Mouse (Mus musculus): ENCODE measurements around the gene Rara. TPM values are rescaled to one million over a fixed set of nuclear protein-coding genes. Genes with fewer than 3 reads are reported as not detected.

The Rara gene
- polyA plus RNA-seq, 1 experiment from 2014 or later, result 20.1 TPM

DNA sequence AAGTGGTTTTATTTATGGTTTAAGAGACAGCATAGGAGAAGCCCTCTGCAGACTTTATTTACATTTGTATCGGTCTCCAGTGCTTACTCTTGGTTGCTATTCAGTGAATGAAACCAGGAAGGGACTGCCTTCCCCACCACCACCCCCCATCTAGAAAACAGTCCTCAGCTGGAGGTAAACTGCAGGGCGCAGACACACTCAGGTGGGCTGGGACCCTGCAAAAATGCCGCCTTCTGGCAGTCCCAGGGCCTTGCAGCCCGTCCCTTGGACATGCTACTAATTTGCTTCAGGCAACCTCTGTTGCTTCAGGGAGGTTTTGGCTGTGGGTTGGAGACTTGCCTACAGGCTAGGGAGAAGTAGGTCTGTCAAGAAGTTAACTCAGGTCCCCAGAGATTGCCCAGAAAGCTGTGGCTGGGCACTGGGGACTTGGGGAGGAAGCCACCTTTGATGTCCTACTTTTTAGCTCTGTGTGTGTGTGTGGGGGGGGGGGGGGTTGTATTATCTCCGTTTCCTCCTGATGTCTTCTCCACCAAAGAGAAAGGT, 2.9 kb upstream of the Rara start:
- Histone ChIP-seq H3K4me3 (ENCODE audit: low read depth, low read length) (no peak overlapping the region), H3K4me1 (replicated peaks; ENCODE audit: control insufficient read depth, insufficient read depth) (peaks cover 31% of the 10 kb centered on the region), H3K4me2 (replicated peaks; ENCODE audit: low read depth) (no peak overlapping the region), H3K9ac (ENCODE audit: low read length) (no peak overlapping the region), H3K27ac (replicated peaks) (peak overlapping the region; percentile 88; the same call in 1 of the 2 replicates), H3K27me3 (ENCODE audit: control insufficient read depth, insufficient read depth, low read length) (no peaks in the 10 kb centered on the region), H3K9me3 (ENCODE audit: control insufficient read depth, low read length) (no peaks in the 10 kb centered on the region), H3K36me3 (ENCODE audit: control insufficient read depth, insufficient read depth, low read length) (no peaks in the 10 kb centered on the region)
- 39% methylated on average over 5 of the region's 5 CpGs for WGBS
- TF ChIP-seq EP300 (optimal IDR thresholded peaks at IDR 0.05) (no peak), CTCF (IDR thresholded peaks at IDR 0.05; ENCODE audit: low read depth) (peak; percentile 12; the same call in 1 of the 2 replicates)
- no peak for ATAC-seq (ENCODE audit: low FRiP score, low TSS enrichment)
- no peak for DNase-seq (ENCODE audit: low spot score)

DNA sequence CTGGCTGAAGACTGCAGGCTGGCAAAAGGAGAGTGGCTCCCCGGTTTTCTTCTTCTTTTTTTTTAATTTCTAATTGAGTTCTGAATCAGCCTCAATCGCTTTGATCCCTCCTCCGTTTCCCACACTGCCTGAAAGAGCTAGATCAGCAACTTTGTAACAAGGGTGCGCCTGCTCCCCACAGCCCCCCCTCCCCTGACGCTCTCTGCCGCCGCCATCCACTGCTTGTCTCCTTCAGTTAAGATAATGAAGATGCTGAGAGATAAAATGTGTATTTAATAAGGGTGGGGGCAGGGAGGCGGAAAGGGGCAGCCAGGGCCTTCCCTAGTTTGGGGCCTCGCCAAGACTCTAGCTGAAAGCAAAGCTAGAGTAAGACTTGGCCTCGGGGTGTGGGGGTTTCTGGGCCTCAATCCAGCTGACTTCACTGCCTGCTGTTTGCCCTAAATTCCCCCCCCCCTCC, 2.3 kb upstream of the Rara start:
- Histone ChIP-seq H3K27me3 (ENCODE audit: control insufficient read depth, insufficient read depth, low read length) (no peaks in the 10 kb centered on the region), H3K9ac (ENCODE audit: low read length) (no peak overlapping the region), H3K4me2 (replicated peaks; ENCODE audit: low read depth) (peak overlapping the region; percentile 29), H3K4me1 (replicated peaks; ENCODE audit: control insufficient read depth, insufficient read depth) (peaks cover 32% of the 10 kb centered on the region), H3K9me3 (ENCODE audit: control insufficient read depth, low read length) (no peaks in the 10 kb centered on the region), H3K27ac (replicated peaks) (peak overlapping the region; percentile 88), H3K36me3 (ENCODE audit: control insufficient read depth, insufficient read depth, low read length) (no peaks in the 10 kb centered on the region), H3K4me3 (ENCODE audit: low read depth, low read length) (no peak overlapping the region)
- 4% methylated on average over 10 of the region's 10 CpGs for WGBS
- peak; percentile 55 for DNase-seq (ENCODE audit: low spot score)
- ATAC-seq (ENCODE audit: low FRiP score, low TSS enrichment), result no peak
- TF ChIP-seq EP300 (optimal IDR thresholded peaks at IDR 0.05) (no peak), CTCF (IDR thresholded peaks at IDR 0.05; ENCODE audit: low read depth) (no peak)

DNA sequence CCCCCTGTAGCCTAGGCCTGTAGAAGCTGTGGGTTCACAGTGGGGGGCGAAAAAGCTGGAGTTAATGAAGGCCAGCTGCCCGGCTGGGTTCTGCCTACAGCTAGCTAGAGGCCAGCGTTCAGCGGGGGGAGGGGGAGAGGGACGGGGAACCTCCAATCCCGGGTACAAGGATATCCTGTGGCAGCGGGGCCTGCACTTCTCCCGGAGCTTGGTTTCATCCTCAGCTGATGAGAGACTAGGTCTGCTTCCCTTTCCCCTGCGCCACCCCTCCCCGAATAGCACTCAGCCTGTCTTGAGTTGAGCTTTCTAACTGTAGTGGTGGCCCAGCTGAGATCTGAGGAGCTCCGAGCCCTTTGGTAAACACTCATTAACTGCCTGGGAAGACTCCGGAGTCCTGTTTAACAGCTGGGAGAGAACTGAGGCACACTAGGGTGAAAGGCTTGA, 1.7 kb upstream of the Rara start:
- Histone ChIP-seq H3K4me2 (replicated peaks; ENCODE audit: low read depth) (peak overlapping the region; percentile 29), H3K27me3 (ENCODE audit: control insufficient read depth, insufficient read depth, low read length) (no peaks in the 10 kb centered on the region), H3K36me3 (ENCODE audit: control insufficient read depth, insufficient read depth, low read length) (no peaks in the 10 kb centered on the region), H3K9me3 (ENCODE audit: control insufficient read depth, low read length) (no peaks in the 10 kb centered on the region), H3K27ac (replicated peaks) (peak overlapping the region; percentile 88), H3K4me1 (replicated peaks; ENCODE audit: control insufficient read depth, insufficient read depth) (peaks cover 38% of the 10 kb centered on the region), H3K9ac (ENCODE audit: low read length) (0 out of 2 replicates have a peak overlapping the region, but pooled peaks have one; percentile 23), H3K4me3 (ENCODE audit: low read depth, low read length) (no peak overlapping the region)
- TF ChIP-seq CTCF (IDR thresholded peaks at IDR 0.05; ENCODE audit: low read depth) (no peak), EP300 (optimal IDR thresholded peaks at IDR 0.05) (no peak)
- DNase-seq (ENCODE audit: low spot score) (peak; percentile 54), ATAC-seq (ENCODE audit: low FRiP score, low TSS enrichment) (peak; percentile 3; the same call in 1 of the 2 replicates)
- WGBS, result 14% methylated on average over 12 of the region's 12 CpGs

DNA sequence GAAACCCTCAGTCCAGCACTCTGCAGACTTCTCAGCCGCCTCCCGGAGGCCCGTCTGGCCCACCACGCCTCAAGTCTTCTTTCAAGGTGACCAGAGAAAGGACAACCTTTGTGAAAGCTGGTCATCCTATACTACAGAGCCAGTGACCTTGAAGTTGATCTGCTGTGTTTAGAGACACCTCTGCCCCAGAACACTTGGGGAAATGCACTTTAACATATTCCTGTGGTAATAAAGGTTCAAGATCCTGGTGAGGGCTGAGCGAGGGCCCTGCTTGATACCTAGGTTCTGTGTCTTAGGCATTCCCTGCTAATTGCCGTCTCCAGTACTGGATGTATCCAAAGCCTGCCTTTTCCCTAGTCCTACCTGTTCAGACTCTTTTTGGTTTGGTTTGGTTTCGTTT, 1.1 kb upstream of the Rara start:
- no peak for ATAC-seq (ENCODE audit: low FRiP score, low TSS enrichment)
- no peak overlapping the region for H3K4me2 ChIP-seq (replicated peaks; ENCODE audit: low read depth)

DNA sequence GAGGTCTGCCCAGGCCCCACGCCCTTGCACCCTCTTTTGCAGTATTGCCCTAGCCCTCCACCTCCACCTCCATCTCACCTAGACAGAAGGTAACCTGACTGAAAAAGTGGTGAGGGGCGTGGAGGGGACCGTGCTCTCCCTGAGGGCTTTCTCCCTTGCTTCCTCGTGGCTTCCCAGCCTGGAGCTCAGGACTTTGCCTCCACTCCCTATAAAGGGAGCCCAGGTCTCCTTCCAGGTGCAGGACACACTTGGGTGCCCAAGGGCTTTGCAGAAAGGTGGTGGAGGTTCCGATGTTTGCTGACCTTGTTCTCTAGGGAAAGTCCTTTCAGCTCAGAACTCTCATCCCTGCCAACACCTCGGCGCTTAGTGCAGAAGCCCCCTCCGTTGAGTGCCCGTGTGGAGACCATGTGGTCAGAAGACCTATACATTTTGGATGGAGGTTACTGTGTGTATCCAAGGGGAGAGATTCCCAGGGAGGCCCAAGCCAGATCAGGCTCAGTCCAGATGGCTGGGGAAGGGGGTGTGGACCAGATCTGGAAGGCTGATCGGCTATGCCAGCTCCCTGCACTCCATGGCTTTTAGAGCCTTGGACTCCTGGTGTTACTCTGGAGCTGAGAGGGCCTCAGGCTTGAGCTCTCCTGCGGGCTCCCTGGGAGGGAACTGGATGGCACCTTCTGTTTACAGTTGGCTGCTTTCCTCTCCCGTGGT, 722 bp downstream of the Rara start:
- DNase-seq (ENCODE audit: low spot score) (peak; percentile 31), ATAC-seq (ENCODE audit: low FRiP score, low TSS enrichment) (no peak)
- Histone ChIP-seq H3K36me3 (ENCODE audit: control insufficient read depth, insufficient read depth, low read length) (no peaks in the 10 kb centered on the region), H3K9me3 (ENCODE audit: control insufficient read depth, low read length) (no peaks in the 10 kb centered on the region), H3K4me2 (replicated peaks; ENCODE audit: low read depth) (peak overlapping the region; percentile 89), H3K27ac (replicated peaks) (peak overlapping the region; percentile 45), H3K27me3 (ENCODE audit: control insufficient read depth, insufficient read depth, low read length) (no peaks in the 10 kb centered on the region), H3K4me3 (ENCODE audit: low read depth, low read length) (peak overlapping the region; percentile 61), H3K4me1 (replicated peaks; ENCODE audit: control insufficient read depth, insufficient read depth) (peaks cover 59% of the 10 kb centered on the region), H3K9ac (ENCODE audit: low read length) (peak overlapping the region; percentile 70)
- TF ChIP-seq CTCF (IDR thresholded peaks at IDR 0.05; ENCODE audit: low read depth), result no peak
- TF ChIP-seq EP300 (optimal IDR thresholded peaks at IDR 0.05), result no peak
- WGBS, result 12% methylated on average over 12 of the region's 12 CpGs

More for the DNA sequence above, 1.1 kb upstream of the Rara start:
- no peak for DNase-seq (ENCODE audit: low spot score)
- TF ChIP-seq CTCF (IDR thresholded peaks at IDR 0.05; ENCODE audit: low read depth) (no peak), EP300 (optimal IDR thresholded peaks at IDR 0.05) (no peak)
- Histone ChIP-seq H3K9me3 (ENCODE audit: control insufficient read depth, low read length) (no peaks in the 10 kb centered on the region), H3K27me3 (ENCODE audit: control insufficient read depth, insufficient read depth, low read length) (no peaks in the 10 kb centered on the region), H3K36me3 (ENCODE audit: control insufficient read depth, insufficient read depth, low read length) (no peaks in the 10 kb centered on the region), H3K4me3 (ENCODE audit: low read depth, low read length) (no peak overlapping the region), H3K4me1 (replicated peaks; ENCODE audit: control insufficient read depth, insufficient read depth) (peaks cover 44% of the 10 kb centered on the region), H3K9ac (ENCODE audit: low read length) (no peak overlapping the region), H3K27ac (replicated peaks) (peak overlapping the region; percentile 88)
- WGBS, result 72% methylated on average over 7 of the region's 7 CpGs

DNA sequence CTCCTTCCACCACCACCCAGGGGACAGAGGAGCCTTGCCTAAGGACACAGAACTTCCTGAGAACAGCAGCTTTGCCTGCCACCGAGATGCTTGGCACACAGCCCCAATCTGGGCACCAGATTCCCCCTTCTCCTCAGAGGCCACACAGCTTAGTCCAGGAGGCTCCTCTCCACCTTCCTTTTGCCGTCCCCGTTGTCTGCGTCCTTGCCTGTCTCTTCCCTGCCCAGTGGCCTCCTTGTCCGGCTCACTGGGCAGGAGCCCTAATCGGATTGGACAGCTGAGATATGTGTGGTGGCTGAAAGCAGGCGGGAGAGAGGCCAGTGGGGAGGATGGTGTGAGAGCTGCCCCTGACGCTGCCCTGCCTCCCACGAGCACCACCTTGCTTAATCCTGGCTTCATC, 1.9 kb downstream of the Rara start:
- H3K4me2 ChIP-seq (replicated peaks; ENCODE audit: low read depth), result peak overlapping the region; percentile 29
- DNase-seq (ENCODE audit: low spot score) (peak; percentile 24), ATAC-seq (ENCODE audit: low FRiP score, low TSS enrichment) (no peak)
- WGBS, result 10% methylated on average over 9 of the region's 9 CpGs
- no peaks in the 10 kb centered on the region for H3K9me3 ChIP-seq (ENCODE audit: control insufficient read depth, low read length)
- H3K27me3 ChIP-seq (ENCODE audit: control insufficient read depth, insufficient read depth, low read length), result no peaks in the 10 kb centered on the region
- no peak for TF ChIP-seq EP300 (optimal IDR thresholded peaks at IDR 0.05)
- no peak for TF ChIP-seq CTCF (IDR thresholded peaks at IDR 0.05; ENCODE audit: low read depth)
- H3K27ac ChIP-seq (replicated peaks), result peak overlapping the region; percentile 61
- H3K36me3 ChIP-seq (ENCODE audit: control insufficient read depth, insufficient read depth, low read length), result no peaks in the 10 kb centered on the region
- peak overlapping the region; percentile 35; the same call in 1 of the 2 replicates for H3K9ac ChIP-seq (ENCODE audit: low read length)
- peaks cover 62% of the 10 kb centered on the region for H3K4me1 ChIP-seq (replicated peaks; ENCODE audit: control insufficient read depth, insufficient read depth)
- H3K4me3 ChIP-seq (ENCODE audit: low read depth, low read length), result no peak overlapping the region

Measured in stomach, postnatal 0 days (tissue).